In the genomic region with DNA sequence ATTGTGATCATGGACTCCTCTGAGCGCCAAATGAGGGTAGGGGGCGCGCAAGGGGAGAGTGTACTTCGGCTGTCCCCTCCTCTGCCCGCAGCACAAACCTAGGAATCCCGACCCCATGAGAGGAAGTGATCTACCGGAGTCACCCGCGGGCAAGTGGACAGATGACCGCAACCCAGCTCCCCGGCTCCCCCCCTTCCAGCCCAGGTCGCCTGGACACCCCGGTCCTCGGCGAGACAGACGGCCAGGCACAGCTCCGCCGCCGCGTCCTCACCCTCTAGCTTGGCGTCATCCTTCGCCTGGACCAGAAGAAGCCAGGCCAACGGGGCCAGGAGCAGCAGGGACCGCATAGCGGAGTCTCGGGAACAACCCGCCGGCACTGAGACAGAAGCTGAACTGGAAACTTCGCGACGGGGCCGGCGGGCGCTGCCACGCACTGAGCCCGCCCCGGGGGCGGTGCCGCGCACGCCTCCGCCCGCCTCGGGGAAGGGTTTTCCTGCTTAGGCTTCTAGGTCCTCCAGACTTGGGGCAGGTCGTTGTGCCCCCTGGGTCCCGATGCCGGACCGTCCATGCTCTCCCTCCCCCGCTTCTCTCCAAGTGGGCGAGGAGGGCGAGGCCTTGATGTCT, we compare ENCODE assay signal across 8 mouse cellular contexts. TPM values are rescaled to one million over a fixed set of nuclear protein-coding genes. Genes with fewer than 3 reads are reported as not detected.
A peak's percentile ranks its signal among the peaks of the same experiment; 100 is the strongest.
DNase-seq lines count a peak whose midpoint lies in the region; ATAC-seq and TF ChIP-seq lines count a peak whose summit lies in the region.

Plod1 (minus strand) TSS at position 437 of the 624 bp plus-strand sequence.

- intact Hi-C loops in gastrocnemius, adult 2 months (cut with DNase I): no loop called here

- H3K36me3 ChIP-seq in hindbrain, embryonic 15.5 days: no peaks in the 10 kb centered on the region

- H3K27ac ChIP-seq in cortical plate, adult 2 months (ENCODE audit: insufficient read depth, low read length): peak within 1 kb of the TSS; percentile 95
- peak within 1 kb of the TSS; percentile 98 for H3K27ac ChIP-seq in gastrocnemius, adult 2 months
- H3K27ac ChIP-seq in hindbrain, embryonic 15.5 days (replicated peaks): peak within 1 kb of the TSS; percentile 75

- WGBS in hindbrain, embryonic 15.5 days: under 1% methylated on average over 47 of the region's 51 CpGs

- H3K4me2 ChIP-seq in hindbrain, embryonic 15.5 days: peak within 1 kb of the TSS; percentile 95

- peak; percentile 45; the same call in 1 of the 2 replicates for TF ChIP-seq POLR2A in cortical plate, adult 2 months (IDR thresholded peaks at IDR 0.05; ENCODE audit: extremely low read depth, insufficient read depth, low read length)

- peaks cover 3% of the 10 kb centered on the region; the same call in 1 of the 2 replicates for H3K4me1 ChIP-seq in cortical plate, adult 2 months (ENCODE audit: control insufficient read depth, insufficient read depth, low read length)
- peaks cover 23% of the 10 kb centered on the region for H3K4me1 ChIP-seq in hindbrain, embryonic 15.5 days (replicated peaks)

- peaks cover 3% of the 10 kb centered on the region; the same call in 1 of the 2 replicates for H3K27me3 ChIP-seq in hindbrain, embryonic 15.5 days

- peak; percentile 93 for DNase-seq in gastrocnemius, adult 2 months
- DNase-seq in layer of hippocampus, postnatal 36 days: peak; percentile 81
- peak; percentile 85 for DNase-seq in lung, postnatal 25 days (ENCODE audit: low spot score)
- peak; percentile 78 for DNase-seq in retina, embryonic 14.5 days (ENCODE audit: low spot score)
- DNase-seq in thymus, postnatal 4 days: peak; percentile 84

- no peaks in the 10 kb centered on the region for H3K9me3 ChIP-seq in hindbrain, embryonic 15.5 days

- peak within 1 kb of the TSS; percentile 62 for H3K9ac ChIP-seq in hindbrain, embryonic 15.5 days

- ATAC-seq in activated CD4-positive, CD25-positive, alpha-beta regulatory T cell, adult 4 months: peak; percentile 69
- ATAC-seq in hindbrain, embryonic 15.5 days (ENCODE audit: low FRiP score, low read depth): peak; percentile 43

- no peak for TF ChIP-seq CTCF in cortical plate, adult 2 months (IDR thresholded peaks at IDR 0.05; ENCODE audit: extremely low read depth, insufficient read depth, low read length)
- no peak for TF ChIP-seq CTCF in gastrocnemius, adult 2 months (IDR thresholded peaks at IDR 0.05)

- peak within 1 kb of the TSS; percentile 68 for H3K4me3 ChIP-seq in cortical plate, adult 2 months (ENCODE audit: insufficient read depth, low read length)
- H3K4me3 ChIP-seq in gastrocnemius, adult 2 months: peak within 1 kb of the TSS; percentile 95
- peak within 1 kb of the TSS; percentile 68 for H3K4me3 ChIP-seq in hindbrain, embryonic 15.5 days

RNA-seq across cellular contexts. Expression of gene Plod1, which starts in this region (rescaled TPM):
- 1 to 10 TPM; 2.8 to 4.0 TPM for polyA plus RNA-seq in activated CD4-positive, CD25-positive, alpha-beta regulatory T cell, adult 4 months (2017; shearing (Covaris generic))
- polyA plus RNA-seq in cortical plate, adult 2 months (2012; rRNA removed): 21.9 and 24.4 TPM in 2 replicates
- 10 to 100 TPM; 17.1 to 25.9 TPM for total RNA-seq in gastrocnemius, adult 2 months (2021)
- polyA plus RNA-seq in hindbrain, embryonic 15.5 days (2015; fragmentation: Nextera tagmentation; extraction: Ambion mirVana): 25.9 and 26.3 TPM in 2 replicates
- 10 to 100 TPM; 21.3 to 25.1 TPM for total RNA-seq in layer of hippocampus, postnatal 36 days (2021)

Comparison
In these comparisons a context has a peak if more than half of its experiments do, and no peak if none do; other contexts are left out.
1. Peak in every context shown above with its lines: DNase-seq, ATAC-seq, H3K4me3 ChIP-seq and H3K27ac ChIP-seq.